Mouse (Mus musculus): ENCODE results near the gene Ephb2.

Ephb2 gene

DNA sequence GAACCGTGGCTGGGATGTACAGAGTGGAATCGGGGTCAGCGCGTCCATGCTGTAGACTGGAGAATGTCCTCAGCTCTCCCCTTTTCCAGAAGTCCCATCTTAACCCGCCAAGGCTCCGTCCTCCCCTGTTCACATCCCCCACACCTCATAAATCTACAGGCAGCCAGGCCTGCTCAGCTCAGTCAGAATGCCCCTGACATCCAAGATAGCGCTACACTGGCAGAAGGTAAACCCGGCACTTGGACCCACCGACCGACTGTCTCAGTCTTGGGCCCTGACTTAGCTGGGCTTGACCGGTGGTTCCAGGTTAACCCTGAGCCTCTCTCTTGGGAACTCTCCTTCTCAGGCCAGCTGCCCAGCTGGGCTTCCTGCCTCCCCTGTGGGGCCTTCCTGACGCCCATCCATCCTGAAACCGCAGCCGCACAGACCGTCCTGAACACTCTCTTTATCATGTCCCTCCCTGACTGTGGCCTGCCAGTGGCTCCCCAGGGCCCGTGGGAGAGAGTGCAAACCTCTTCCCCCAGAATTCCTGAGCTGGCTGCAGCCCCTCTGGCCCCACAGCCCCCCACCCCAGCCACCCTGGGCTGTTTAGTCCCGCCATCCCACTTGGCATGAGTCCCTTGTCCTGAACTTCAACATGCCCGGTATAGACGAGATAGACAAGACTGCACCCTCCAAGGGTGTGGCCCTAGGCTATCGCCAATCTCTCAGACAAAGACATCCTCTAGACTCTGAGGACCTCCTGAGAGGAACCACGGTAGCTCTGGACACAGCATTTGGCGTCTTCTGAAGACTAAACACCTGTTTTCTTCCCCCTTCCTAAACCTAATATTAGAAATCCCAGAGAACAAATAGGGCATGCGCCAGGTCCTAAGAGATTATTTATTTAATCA, 37.9 kb downstream of the Ephb2 start:
- DNase-seq, result no peak

DNA sequence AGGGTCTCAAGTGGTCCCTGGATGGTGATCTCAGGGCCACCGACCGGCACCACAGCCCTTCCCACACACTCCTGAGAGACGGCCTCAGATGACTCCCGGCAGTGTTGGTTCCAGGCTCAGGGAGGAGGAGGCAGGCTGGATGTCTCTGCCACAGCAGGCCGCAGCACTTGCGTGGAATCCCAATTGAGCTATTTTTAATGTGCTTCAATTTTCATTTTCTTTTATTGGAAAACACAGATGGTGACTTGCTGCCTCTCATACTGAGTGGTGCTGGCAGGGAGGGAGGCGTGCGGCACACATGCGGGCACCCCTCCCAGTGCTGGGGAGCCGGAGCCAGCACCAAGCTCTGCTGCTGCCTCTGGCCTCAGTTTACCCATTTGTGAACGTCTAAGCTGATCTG, 42.5 kb downstream of the Ephb2 start:
- DNase-seq, result no peak

DNA sequence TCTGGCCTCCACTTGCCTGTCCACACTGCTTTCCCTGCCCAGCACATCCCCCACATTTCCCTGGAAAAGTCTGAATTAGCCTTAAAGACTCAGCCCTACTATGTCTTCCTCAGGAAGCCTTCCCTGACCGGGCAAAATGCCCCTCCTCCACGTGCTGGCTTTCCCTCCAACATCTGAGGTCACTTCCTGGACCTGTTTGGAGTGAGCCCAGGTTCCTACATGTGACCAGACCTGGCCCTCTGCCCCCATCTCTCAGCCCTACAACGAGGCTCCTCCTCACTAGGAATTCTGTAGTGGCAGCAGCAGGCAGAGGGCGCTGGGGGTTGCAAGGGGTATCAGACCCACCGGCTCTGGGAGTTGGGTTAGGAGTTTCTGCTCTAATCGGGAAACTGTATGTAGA, 46.0 kb downstream of the Ephb2 start:
- no peak for DNase-seq

DNA sequence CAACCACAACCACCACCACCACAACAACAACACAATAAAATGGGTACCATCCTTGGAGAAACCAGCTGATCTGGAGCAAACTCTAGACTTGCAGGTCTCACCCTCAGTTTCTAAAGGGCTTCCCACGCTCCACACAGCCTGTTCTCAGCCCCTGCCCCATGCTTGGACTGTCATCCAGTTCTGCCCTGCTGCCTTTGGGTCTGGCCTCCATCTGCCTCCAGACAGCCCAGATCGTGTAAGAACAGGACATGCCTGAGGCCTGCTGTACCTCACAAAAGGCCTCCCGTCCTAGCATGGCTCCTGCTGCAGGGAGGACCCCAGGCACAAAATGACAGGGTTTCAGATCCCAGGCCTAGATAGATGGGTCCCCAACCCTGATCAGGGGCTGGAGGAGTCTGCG, 48.4 kb downstream of the Ephb2 start:
- no peak for DNase-seq

DNA sequence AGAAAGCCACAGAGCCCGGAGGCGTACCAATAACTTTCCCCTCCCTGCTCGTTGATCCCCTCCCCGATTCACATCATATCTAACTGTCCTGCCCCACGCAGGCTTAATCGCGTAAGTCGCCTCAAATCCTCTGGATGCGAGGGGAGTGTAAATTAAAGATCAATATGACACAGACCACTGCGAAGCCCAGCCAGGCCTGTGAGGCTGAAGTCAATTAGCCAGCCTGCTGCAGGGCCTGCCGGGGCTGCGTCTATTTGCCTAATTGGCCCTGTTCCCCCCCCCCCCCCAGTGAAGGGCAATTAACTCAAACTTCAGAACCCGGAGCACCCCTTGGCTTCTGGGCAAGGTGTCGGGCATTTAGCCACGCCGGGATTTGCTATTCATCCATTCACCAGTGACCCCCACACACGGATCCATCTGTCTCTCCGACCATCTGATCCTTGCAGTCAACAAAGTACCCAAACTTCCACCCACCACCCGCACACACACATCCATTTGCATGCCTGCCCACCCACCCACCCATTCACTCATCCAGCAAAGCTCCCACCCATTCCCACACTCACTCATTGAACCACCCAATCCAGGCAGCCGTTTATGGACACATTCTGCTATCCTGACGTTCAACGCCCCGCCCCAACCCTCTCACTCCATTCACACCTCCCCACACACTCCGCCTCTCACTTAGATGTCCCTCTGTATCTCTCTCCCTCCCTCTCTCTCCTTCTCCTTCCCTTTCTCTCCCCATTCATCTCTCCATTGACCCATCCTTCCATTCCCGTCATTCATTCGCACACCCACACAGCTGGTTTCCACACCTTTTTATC, 49.1 kb downstream of the Ephb2 start:
- no peak for DNase-seq

DNA sequence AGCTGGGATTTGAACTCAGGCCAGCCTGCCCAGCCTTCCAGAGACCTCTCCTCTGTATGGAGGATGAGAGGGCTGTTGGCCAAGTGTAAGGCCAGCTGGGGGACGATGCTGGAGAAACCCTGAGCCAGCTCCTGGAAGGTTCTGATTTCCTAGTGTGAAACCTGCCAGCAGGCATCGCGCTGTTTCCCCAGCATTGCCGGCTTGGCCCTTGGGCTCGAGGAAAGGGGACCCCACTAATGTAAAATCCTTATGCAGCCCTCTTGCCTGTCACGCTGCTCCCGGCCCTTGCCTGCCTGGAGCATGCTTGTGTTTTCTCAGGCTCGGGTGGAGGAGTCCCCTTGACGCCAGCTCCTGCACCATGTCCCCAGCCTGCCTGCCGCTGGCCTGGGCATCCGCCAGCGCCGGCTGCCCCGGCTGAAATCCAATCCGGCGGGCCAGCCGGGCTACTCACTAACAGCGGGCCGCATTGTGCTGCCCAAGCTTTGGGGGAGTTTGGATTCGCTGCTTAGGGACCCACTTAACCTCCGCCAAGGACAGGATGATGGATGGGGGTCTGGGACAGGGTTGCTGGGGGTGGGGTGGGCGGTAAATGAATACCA, 52.1 kb downstream of the Ephb2 start:
- no peak for DNase-seq

DNA sequence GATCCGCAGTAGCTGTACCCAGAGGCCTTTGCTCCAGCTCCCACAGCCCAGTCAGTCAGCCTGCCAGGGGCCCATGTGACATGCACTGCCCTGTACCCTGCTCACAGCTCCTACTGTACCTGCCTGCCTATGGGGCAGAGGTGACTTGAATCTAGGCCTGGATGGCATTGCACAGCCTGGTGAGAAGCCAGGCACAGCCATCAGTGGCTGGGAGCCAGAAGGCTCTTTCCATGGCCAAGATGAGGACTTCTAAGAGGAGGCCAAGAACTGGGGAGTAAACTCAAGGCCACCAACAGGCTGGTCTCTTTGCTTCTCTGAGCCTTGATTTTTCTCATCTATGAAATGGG, 53.2 kb downstream of the Ephb2 start:
- no peak for DNase-seq

DNA sequence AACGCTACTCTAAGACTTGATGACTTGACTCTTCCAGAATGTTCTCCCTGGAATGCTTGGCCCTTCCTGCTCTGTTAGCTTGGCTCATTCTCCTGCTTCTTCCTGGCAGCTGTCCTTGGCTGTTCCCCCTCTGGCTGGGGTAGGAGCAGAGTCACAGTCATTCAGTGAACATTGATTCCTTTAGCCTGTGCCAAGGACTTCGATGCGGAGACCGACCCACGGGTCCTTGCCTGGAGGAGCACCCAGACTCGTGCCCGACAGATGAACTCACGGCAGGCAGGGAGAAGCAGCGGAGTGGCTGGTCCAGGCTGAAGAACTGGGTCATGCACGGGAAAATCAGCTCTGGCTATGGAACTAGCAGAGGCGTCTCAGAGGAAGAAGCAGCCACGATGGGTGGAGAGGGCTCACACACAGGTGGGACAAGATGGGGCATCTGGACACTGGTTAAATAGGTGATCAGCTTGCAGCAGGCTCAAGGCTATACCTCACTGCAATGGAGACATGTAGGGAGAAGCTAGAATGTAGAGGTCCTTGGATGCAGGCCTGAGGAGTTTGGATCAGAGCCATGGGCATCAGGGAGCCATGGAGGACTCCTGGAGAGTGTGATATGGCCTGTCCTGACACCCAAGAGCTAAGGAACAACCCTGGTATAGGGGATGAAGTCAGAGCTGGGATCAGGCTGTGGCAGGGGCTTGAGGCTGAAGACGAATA, 53.8 kb downstream of the Ephb2 start:
- no peak for DNase-seq

DNA sequence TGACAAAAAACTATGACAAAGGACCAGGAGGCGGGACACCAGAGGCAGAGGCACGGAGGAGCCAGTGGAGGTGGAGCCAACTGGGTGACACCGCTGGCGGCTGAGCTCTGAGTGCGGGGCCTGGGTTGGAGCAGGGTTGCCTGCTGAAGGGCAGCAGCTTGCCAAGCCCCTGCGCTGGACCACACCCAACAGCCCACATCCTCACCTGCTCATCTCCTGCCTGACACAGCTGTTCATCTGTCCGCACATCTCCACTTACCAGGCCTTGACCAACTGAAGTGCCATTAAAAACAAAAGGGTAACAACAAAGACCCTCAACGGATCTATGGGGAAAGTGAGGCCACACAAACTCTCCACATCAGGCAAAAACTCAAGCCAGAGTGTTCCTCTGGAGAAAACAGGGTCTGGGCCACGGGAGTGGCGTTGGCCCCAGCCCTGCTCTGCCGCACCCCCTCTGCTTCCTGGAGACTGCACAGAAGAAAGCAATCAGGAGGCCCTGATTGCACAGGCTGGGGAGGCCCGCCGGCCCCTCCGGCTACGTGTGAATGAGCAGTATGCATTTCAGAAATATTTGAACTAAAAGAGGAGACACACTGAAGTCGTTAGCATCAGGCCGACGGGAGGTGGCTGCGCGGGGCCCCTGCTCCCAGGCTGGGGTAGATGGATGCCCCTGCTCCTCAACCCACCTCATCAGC, 55.4 kb downstream of the Ephb2 start:
- no peak for DNase-seq

DNA sequence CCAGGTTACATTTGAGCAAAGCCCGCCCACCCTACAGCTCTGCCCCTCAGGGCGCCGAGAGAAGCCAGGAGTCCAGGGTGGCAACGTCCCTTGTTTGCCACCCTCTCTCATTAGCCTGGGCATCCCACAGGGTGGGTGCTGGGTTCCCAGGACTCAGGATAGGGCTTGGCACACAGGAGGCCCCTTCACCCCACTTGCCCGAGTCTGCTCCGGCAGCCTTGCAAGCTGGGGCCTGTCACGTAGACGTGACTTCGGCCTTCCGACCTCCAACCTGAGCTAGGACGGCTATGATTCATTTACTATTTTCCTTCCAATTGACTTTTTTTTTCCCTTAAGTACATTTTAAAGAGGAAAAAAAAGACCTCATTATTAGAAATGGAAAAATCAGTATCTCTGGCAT, 56.6 kb downstream of the Ephb2 start:
- DNase-seq, result no peak

DNA sequence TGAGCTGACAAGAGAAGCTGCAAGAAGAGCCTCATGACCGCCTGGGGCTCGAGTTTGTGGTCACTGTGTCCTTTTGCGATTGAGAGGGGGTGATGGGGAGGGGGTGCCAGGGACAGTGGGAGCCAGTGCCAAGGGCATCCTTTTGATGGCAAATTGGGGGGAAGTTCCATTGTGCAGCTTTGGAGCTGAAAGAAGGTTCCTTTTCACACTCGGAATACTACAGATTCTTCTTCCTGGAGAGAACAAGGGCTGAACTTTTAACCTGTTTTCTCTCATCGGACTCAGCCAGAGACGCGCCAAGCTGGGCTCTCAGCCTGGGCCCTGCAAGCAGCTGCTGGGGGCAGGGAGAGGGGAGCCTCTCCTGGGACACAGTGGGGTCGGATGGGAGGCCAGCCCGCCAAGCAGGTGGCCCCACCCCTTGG, 59.3 kb downstream of the Ephb2 start:
- no peak for DNase-seq

DNA sequence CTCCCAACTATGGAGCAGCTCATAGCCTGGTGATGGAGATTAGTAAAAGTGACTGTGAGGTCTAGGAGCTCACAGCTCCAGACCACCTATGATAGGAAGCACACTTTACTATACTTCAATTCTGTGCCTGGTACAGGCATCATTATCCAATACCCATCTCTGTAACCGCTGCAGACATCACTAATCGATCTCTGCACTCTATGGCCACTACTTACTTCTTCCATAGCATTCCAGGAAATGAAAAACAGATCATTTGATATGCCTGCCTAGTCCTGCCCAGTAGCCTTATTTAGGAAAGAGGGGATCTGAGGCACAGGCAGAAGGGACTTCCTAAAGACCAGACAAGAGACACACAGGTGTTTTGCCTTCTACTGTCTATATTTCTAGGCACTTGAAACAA, 59.9 kb downstream of the Ephb2 start:
- DNase-seq, result no peak

DNA sequence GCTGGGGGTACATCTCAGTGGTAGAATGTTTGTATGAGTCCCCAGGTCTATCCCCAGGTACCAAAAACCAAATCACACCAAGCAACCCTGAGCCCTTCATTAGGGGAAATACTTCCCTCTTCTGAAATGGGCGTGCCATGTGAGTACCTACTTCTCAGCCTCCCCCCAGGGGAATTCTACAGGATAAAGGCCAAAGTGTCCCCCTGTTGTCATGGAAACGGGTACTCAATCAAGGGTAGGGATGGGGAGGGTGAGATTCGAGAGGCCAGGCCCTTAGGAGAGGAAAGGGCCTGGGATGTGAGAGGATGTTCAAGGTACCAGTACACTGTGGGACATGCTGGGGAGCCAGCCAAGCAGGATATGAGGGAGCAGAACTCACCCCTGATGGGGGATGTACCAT, 61.6 kb downstream of the Ephb2 start:
- no peak for DNase-seq

DNA sequence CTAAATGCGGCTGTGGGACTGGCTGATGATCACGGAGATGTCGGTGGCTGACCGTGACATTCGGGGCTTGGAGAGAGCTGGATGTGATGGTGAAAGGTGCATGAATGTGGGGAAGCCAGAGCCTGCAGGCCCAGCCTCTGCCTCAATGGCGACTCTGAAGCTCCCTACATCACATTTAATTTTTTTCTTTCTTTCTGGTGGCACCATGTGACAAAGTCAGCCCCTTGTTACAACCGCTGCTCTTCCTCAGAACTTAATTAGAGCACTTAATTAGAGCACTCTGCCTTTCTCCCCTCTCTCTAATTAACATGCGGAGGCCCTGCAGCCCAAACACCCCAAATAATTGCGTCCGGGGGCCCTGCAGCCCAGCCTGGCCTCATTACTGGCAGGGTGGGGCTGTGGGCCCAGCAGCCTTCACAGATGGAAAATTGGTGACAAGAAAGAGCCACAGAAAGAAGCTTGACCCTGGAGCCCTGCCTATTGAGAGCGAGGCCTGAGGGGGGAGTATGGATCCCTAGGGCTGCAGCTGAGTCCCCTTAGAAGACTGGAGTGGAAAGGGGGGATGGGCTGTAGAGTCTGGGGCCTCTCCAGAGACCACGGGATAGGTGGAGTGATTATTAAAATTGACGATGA, 62.7 kb downstream of the Ephb2 start:
- DNase-seq, result no peak

DNA sequence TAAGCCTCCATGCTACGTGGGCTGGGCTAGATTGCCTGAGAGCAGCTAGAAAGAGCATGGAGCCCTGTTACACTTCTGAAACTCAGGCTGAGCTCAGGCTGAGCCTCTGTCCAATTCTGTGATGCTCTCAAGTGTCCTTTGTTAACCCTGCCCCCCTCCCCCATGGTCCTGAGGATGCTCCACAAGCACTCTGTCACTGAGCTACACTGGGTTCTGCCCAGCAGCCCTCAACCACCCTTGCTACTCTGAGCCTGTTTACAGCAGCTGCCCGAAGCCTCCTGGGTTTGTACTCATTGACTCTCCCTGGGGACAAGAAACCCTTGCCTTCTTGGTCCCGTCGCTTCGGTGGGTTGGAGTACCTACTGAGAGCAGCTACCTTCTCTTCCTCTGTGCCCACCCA, 63.5 kb downstream of the Ephb2 start:
- DNase-seq, result no peak

DNA sequence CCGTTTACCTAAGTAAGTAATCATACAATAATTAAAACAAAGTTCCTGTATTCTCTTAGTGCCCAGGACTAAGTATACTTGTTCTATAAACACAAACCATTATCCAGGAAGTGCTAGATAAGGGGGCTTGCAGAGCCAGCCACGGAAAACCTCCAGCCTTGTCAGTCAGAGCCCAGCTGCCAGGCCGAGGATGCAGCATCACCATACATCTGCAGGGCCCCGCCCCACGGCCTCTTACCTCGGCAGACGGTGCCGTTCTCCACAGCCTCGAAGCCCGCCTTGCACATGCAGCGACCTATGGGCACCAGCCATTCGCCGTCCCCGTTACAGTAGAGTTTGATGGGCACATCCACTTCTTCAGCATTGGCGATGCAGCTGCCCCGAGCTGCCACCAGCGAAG, 65.1 kb downstream of the Ephb2 start:
- no peak for DNase-seq

DNA sequence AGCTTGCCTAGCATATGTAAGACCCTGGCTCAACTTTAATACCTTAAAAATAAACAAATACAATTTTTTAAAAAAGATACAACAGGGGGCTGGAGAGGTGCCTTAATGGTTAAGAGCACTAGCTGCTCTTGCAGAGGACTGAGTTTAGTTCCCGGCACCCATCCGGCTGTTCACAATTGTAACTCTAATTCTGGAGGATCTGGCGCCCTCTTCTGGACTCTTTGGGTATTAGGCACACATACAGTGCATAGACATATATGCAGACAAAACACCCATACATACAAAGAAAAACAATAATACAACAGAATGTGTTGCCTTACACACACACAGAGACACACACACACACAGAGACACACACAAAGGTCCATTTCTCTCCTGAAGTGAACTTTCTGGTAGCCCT, 67.3 kb downstream of the Ephb2 start:
- no peak for DNase-seq

DNA sequence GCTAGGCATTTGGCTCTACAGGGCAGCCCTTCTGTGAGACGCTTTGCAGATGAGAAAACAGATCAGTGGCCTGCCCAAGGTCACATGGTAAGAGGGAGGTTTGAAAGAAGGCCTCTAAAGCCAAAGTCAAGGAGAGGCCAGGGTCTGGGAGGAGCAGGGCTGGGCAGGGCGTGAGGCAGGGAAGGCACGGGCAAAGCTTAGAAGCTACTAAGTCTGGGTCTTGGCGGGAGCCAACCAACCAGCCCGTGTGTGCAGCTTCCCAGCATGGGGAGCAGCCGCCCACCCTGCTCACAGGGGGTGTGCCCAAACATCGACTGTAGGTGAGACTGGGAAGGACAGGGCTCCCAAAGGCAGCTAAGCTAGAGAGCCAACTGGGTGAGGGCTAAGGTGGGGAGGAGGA, 70.7 kb downstream of the Ephb2 start:
- no peak for DNase-seq

DNA sequence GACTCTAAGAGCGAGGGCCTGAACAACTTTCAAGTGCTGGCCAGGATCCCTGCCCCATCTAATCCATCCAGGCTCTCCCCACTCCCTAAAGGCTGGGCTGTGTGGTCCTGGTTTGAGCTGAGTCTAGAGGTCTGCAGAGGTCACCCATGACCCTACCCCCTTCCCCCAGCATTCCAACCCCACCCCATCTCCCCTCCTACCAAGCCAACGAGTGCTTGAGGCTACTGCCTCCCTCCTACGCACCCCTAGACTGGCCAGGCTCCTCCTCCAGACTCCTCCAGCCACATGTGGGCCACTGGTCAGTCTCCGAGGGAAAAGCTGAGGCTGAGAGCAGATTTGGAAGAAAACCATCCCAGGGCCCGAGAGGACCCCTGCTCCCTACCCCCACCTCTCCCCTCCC, 72.4 kb downstream of the Ephb2 start:
- DNase-seq, result no peak

DNA sequence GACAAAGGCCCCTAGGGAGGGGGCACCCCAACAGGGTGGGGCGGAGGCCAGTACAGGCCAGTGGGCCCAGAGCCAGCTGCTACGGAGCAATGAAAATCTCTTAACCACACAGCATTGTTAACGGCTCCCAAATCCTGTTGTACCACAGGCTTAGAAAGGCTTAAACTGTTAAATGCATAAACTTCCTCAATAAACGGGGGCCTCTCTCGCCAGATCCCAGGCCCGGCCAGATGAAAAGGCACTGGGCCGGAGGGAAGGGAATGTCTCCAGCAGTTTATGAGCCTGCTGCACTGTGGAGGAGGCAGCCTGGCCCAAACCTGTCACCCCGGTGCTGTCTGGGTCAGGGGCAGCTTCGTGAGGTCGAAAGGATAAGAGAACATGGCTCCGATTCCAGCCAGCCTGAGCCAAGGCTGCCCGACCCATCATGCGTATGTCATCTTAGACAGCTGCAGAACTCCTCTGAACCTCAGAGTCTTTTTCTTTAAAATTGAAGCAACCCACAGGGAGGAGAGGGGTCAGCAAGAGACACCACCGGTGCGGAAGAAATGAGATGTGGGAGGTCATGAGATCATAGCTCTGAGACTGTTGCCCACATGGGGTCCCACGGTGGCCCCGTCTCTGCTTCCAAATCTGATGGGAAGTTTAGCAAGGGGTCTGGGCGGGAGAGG, 73.9 kb downstream of the Ephb2 start:
- DNase-seq, result no peak

DNA sequence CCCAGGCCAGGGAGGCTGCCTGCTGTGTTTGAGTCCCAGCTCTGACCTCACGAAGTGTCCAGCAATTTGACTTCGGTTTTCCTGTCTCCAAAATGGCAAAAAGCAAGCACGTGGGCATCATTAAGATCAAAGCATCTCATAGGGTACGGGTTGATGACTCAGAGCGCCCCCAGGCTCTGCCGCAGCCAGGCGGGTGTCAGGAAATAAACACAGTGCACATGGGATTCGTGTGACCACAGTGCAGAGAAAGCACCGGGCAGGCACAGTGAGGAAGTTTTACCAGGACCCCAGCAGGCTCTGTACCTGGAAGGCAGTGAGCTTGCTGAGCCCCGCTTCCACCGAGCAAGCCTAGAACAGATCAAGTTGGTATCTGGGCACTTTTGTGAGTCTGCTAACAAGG, 74.9 kb downstream of the Ephb2 start:
- DNase-seq, result no peak

DNA sequence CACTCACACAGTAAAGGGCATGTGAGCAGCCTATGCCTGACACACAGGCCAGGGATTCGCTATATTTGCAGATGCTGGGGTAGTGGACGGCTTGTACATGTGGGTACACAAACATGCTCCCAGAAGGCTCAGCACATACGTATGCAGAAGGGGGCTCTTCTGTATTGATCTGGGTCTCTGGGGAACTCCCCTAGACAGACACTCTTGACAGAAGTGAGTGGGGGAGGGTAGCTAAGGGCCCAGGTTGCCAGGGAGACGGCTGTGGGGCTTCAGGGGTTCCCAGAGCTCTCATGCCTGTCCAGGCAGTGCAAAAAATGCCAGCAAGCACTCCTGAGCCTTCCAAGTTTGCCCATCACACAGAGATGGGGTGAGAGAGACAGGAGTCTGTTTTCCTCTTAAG, 78.7 kb downstream of the Ephb2 start:
- DNase-seq, result no peak

All from B cell, adult 2 months (primary cell).